Mouse (Mus musculus) lung, adult 2 months (tissue): ENCODE measurements around the gene Ssh2.

Experiments
- CTCF ChIP-seq: fragments of 200-500 bp; IDR thresholded peaks from 2 replicates; pipeline ENCODE4 v1.5.1; 2011; ENCODE audit warnings: mild to moderate bottlenecking, low read length, control low read depth; ENCODE audit not compliant: insufficient read depth
- POLR2A ChIP-seq: fragments of 200-500 bp; IDR thresholded peaks from 2 replicates; pipeline ENCODE4 v1.6.1; 2011; ENCODE audit warnings: low read depth, mild to moderate bottlenecking, control low read depth, low read length, borderline replicate concordance; ENCODE audit errors: extremely low read depth

DNA sequence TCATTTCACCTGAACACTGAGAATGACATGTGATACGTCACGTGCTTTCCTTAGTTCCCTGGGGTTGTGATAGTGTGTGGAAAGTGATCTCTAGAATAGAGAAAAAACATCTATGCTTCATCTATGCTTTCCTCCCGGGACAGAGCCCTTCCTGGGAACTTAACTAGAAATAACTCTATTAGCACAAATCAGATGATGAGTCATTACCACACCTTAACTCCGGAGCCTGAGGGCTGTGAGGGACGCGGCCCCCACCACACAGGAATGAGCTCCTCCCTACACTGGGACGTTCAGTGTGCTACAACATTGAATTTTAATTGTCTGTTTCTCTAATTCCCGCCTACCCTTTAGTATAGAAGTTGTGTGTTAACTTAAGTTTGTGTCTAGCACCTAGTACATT, 224.9 kb downstream of the Ssh2 start:
- no peak for TF ChIP-seq CTCF
- TF ChIP-seq POLR2A: no peak
